Mouse (Mus musculus) olfactory bulb, adult 2 months (tissue): ENCODE data around the gene Etl4.

ENCODE experiments used
- CTCF ChIP-seq: fragments of 200-500 bp; IDR thresholded peaks from 2 replicates; pipeline ENCODE4 v1.5.1; 2012; ENCODE audit warnings: low read depth, mild to moderate bottlenecking, low read length, moderate library complexity; ENCODE audit not compliant: insufficient read depth
- POLR2A ChIP-seq: fragments of 200-500 bp; IDR thresholded peaks from 2 replicates; pipeline ENCODE4 v1.6.1; 2012; ENCODE audit warnings: mild to moderate bottlenecking, low read depth, low read length, moderate library complexity; ENCODE audit not compliant: insufficient read depth

- no peak for TF ChIP-seq CTCF
- TF ChIP-seq POLR2A = no peak
These were observed 759.8 kb downstream of the Etl4 start for GRCm38 (mm10) chr2:20669367-20669766.
